Mouse (Mus musculus): Measurements from ENCODE around the gene Islr2. TPM values are rescaled to one million over a fixed set of nuclear protein-coding genes. Genes with fewer than 3 reads are reported as not detected.

The Islr2 gene
- total RNA-seq, 1 experiment from 2014 or later, result 1.4 TPM

DNA sequence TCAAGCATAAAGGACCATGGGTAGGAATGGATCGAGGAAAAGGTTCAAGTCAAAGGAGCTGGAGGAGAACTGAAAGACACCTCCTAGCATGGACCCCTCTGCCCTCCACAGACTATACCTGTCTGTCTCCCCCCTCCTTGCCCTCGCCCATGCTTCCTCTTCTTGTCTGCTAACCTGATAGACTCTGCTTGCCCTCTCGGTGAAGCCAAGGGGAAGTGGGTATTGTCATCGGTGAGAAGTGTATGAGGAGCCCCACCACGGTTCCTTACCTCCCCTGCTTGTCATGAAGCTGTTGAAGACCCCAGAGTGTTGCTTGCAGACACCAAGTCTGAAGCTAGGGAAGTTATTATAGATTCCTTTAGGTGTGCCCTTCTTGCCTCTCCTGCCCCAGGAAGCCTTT, 43.8 kb downstream of the Islr2 start:
- ATAC-seq (ENCODE audit: extremely low read depth, insufficient number of reproducible peaks, low FRiP score, poor library complexity, severe bottlenecking), result no peak

DNA sequence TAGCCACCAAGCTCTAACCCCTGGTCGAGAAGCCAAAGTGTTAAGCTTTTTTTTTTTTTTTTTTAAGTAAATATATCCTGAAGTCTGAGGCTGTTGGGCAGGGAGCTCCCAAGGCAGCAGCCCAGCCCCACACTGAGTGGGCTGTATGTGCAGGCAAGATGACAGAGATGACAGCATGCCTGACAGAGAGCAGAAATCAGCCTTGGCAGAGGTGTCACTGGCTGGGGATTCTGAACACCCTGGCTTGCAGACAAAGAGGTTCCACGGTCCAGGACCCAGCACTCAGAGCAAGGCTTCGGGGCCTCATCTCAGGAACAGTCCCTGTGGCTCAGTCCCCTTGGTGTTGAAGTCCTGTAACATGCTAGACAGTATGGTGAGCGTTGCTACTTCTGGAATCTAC, 44.3 kb downstream of the Islr2 start:
- no peak for ATAC-seq (ENCODE audit: extremely low read depth, insufficient number of reproducible peaks, low FRiP score, poor library complexity, severe bottlenecking)

DNA sequence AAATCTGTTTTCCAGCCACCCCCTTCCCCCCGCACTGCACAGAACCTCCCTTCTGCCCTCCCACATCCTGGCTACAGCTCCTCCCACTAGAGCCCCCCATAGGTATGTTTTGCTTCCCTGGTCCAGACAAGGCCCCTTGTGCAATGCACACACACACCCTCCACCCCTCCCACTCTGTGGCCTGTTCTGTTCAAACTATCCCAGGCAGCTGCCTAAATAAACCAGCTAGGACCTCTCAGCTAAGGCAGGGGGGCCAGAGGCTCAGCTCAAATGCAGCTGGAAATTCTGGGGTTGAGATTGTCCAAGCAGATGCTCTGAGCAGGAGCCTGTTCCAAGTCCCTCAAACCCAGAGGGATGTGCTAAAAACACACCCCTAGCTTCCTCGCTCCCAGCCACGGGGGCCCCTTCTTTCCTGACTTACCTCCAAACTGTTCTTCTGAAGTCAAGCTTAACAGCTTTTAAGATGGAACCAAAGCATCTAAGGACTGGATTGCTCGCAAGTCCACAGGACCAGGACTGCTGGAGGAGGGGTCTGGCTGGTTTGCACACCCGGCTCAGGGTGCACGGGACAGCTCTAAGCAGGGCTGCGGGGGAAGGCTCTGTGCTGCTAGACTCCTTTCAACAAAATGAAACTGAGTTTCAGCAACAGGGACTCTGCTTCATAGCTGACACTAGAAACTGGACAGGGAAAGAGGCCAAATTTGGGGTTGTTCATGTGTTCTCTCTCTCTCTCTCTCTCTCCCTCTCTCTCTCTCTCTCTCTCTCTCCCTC, 45.4 kb downstream of the Islr2 start:
- ATAC-seq (ENCODE audit: extremely low read depth, insufficient number of reproducible peaks, low FRiP score, poor library complexity, severe bottlenecking), result no peak

DNA sequence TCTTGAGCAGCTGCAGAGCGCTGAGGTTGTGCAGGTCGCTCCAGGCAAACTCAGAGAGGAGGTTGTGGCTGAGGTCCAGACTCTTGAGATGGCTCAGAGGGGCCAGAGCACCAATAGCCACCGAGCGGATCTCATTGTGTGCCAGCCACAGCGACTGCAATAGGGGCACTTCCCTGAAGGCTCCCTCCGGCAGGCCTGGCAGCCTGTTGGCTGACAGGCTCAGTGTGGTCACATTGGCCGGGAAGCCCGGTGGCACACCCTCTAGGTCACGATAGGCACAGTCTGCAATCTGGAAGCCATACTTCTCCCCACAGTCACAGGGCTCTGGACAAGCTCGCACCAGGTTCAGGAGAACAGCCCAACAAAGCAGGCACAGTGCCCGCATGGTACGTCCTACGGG, 46.3 kb downstream of the Islr2 start:
- ATAC-seq (ENCODE audit: extremely low read depth, insufficient number of reproducible peaks, low FRiP score, poor library complexity, severe bottlenecking), result no peak

DNA sequence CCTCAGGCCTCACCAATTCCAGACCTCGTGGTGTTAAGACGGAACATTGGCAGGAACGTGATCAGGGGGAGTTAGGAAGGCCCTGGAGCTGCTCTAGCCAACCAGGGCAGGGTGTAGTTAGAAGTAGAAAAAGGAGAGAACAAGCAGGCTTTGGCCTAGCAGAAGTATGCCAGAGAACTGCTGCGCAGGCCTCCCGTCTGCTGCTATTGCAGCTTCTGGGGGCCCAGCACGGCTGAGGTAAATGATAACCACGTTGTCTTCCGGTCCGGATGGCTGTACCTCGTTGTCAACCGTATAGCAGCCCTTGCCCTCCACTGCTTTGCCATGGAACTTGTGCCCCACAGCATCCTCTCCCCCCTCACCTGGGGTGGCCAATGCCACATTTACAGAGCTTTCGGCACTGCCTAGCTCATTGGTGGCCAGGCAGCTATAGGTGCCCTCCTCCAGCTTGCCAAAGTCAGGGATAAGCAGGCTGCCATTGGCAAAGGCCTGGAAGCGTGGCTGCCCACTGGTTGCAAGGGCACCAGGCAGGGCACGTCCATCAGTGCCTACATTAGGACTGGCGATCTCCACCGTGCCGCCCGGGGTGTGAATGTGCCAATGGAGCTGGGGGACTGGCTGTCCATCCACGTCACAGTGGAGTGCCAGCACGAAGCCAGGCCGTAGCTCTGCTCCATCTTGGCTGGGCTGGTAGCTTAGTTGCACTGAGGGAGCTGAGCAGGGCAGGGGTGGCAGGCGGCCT, 47.1 kb downstream of the Islr2 start:
- ATAC-seq (ENCODE audit: extremely low read depth, insufficient number of reproducible peaks, low FRiP score, poor library complexity, severe bottlenecking), result no peak

DNA sequence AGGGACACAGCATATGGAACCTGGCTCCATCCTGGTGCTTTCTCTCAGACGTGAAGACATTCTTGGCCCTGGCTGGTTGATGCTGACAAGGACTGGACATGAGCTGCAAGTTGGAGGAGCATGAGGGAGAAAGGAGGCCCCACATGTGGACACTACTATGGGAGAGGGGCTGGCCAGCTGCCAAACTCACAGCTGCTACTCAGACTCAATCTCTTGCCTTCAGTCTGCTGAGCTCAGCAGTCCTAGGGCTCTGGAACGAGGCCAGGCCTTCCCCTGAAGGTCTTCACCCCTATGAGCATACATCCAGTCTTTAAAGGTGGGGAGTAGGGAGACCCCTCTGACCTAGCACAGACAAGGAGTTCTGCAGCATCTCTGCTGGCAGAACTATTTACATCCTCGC, 48.8 kb downstream of the Islr2 start:
- ATAC-seq (ENCODE audit: extremely low read depth, insufficient number of reproducible peaks, low FRiP score, poor library complexity, severe bottlenecking), result no peak

DNA sequence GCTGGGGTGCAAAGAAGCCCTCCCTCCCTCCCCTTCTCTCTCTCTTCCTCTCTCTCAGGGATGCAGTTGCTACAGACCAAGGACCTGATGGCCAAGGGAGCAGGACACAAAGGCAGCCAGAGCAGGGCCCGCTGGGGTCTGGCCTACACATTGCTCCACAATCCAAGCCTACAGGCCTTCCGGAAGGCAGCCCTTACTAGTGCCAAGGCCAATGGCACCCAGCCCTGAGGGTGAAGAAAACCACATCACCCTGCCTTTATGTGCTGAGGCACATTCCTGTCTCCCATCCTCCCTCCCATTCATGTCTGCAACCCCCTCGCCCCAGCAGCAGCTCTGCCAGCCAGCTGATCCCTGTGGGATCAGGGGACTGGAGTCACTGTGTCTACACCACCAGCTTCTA, 51.0 kb downstream of the Islr2 start:
- ATAC-seq (ENCODE audit: extremely low read depth, insufficient number of reproducible peaks, low FRiP score, poor library complexity, severe bottlenecking), result no peak

DNA sequence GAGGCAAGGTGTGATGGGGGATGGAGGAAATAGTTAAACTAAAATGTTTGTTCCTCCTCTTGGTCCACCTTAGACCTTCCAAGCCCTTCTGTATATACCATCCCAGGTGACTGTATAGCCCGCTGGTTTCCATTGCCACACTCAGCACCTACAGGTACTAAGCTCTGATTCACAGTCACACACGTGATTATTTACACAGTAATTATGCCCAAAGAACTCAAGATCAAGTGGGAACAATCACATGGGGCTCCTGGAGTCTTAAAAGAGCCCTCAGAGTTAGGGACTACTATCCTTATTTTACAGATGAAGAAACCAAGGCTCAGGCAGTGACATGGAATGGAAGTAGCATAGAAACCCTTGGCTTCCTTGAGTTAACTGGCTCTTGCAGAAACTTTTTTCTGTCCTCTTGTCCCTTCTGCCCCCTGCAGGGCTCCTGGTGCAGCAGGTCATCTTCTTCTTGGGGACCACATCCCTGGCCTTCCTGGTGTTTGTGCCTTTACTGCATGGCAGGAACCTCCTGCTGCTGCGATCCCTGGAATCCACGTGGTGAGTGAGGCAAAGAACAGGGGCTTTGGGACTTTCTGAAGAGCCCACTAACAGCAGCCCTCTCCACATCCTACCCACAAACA, 53.3 kb downstream of the Islr2 start:
- ATAC-seq (ENCODE audit: extremely low read depth, insufficient number of reproducible peaks, low FRiP score, poor library complexity, severe bottlenecking), result no peak

DNA sequence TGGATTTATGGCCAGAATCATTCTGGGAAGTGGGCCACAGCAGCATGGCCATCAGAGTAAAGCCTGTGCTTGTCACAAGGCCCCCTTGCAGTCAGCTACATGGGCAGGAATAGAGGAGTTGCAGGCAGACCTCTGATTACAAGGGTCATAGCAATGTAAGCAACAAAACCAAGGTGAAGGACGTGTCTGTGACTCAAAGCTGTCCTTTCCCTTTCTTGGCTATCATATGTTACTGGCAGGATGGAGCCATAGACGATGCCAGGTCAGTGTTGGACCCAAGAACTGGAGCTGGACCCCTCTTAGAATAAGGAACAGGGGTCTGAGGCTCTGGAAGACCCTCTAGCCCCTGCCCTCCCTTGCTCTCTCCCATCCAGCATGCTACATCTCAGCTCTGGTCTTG, 55.3 kb downstream of the Islr2 start:
- no peak for ATAC-seq (ENCODE audit: extremely low read depth, insufficient number of reproducible peaks, low FRiP score, poor library complexity, severe bottlenecking)

Other genes starting within 250 kb of the Islr2 start
- gene Cyp11a1, start 197.9 kb downstream of the Islr2 start, total RNA-seq (2017), result 2.6 and 2.7 TPM in 2 replicates
- not detected in 2 replicates for gene Stra6, start 140.5 kb downstream of the Islr2 start, total RNA-seq (2017)
- gene Ccdc33, start 85.5 kb downstream of the Islr2 start, total RNA-seq (2017), result not detected in 2 replicates
- not detected in 2 replicates for gene Islr, start within 50 bp of the Islr2 start, total RNA-seq (2017)
- 91.2 and 103 TPM in 2 replicates for gene Pml, start 45.5 kb upstream of the Islr2 start, total RNA-seq (2017)
- 32.3 and 37.6 TPM in 2 replicates for gene Stoml1, start 48.8 kb upstream of the Islr2 start, total RNA-seq (2017)
- gene Loxl1, start 108.9 kb upstream of the Islr2 start, total RNA-seq (2017), result not detected in 2 replicates
- not detected in 2 replicates for gene Tbc1d21, start 166.1 kb upstream of the Islr2 start, total RNA-seq (2017)